32 mouse cellular contexts compared by ENCODE assay signal in genomic region chr3:96581771-96582515, GRCm38 (mm10). TPM values are rescaled to one million over a fixed set of nuclear protein-coding genes. Genes with fewer than 3 reads are reported as not detected.
A peak's percentile ranks its signal among the peaks of the same experiment; 100 is the strongest.
DNase-seq lines count a peak whose midpoint lies in the region; ATAC-seq and TF ChIP-seq lines count a peak whose summit lies in the region.
"Had no signal": no experiment of that assay in that cellular context is flagged by ENCODE, and none has a peak within 500 bp of the region (broad histone marks: within the 10 kb centered on the region; RNA-seq: fewer than 3 reads in every experiment).

No protein-coding gene starts in this region.

- H3K9me3 ChIP-seq in heart, postnatal 0 days (replicated peaks; ENCODE audit: control insufficient read depth, low read length) = no peaks in the 10 kb centered on the region
- H3K9me3 ChIP-seq in heart, embryonic 11.5 days (replicated peaks; ENCODE audit: control insufficient read depth, low read length) = no peaks in the 10 kb centered on the region
- H3K9me3 ChIP-seq in E14TG2a.4 (ENCODE audit: low read length) (no peaks in the 10 kb centered on the region), ES-Bruce4 (replicated peaks; ENCODE audit: control insufficient read depth, insufficient read depth, low read length, poor library complexity, severe bottlenecking) (no peaks in the 10 kb centered on the region)
- H3K9me3 ChIP-seq: embryonic facial prominence, embryonic 10.5 days; embryonic facial prominence, embryonic 13.5 days; forebrain, embryonic 12.5 days; G1E; hindbrain, embryonic 10.5 days; hindbrain, embryonic 13.5 days had no signal

- no peak overlapping the region for H3K27ac ChIP-seq in heart, postnatal 0 days (ENCODE audit: low read depth)
- no peak overlapping the region for H3K27ac ChIP-seq in heart, embryonic 11.5 days (ENCODE audit: low read depth, low read length)
- no peak overlapping the region for H3K27ac ChIP-seq in ES-Bruce4 (ENCODE audit: insufficient read depth, low read length)
- H3K27ac ChIP-seq: embryonic facial prominence, embryonic 10.5 days; embryonic facial prominence, embryonic 13.5 days; forebrain, embryonic 12.5 days; gastrocnemius, adult 2 months; hindbrain, embryonic 10.5 days; hindbrain, embryonic 13.5 days had no signal

- DNase-seq in heart, postnatal 0 days (ENCODE audit: low spot score) = peak; percentile 0
- no peak for DNase-seq in kidney, adult 8-10 months
- no peak for DNase-seq in spleen, postnatal 14 days (ENCODE audit: low spot score in 2 of 2)
- DNase-seq: adrenal gland, adult 8-10 months; adrenal gland, postnatal 25 days; cerebellum, adult 11-12 months; cerebellum, adult 8-10 months; cerebellum, postnatal 10 days; cerebellum, postnatal 36 days; embryo, embryonic 11 days; gastrocnemius, adult 2 months; gastrocnemius, postnatal 14 days; heart, postnatal 10 days; heart, postnatal 36 days had no signal

- no peak overlapping the region for H3K9ac ChIP-seq in heart, postnatal 0 days (replicated peaks; ENCODE audit: low read depth, low read length)
- no peak overlapping the region for H3K9ac ChIP-seq in heart, embryonic 11.5 days (ENCODE audit: low read depth, low read length)
- H3K9ac ChIP-seq in ES-Bruce4 (ENCODE audit: low read depth, poor library complexity, severe bottlenecking) = peak overlapping the region; percentile 16; the same call in 1 of the 2 replicates
- H3K9ac ChIP-seq: embryonic facial prominence, embryonic 13.5 days; forebrain, embryonic 12.5 days; hindbrain, embryonic 13.5 days had no signal

- no peaks in the 10 kb centered on the region for H3K36me3 ChIP-seq in heart, postnatal 0 days (replicated peaks; ENCODE audit: control insufficient read depth, insufficient read depth, low read length)
- no peaks in the 10 kb centered on the region for H3K36me3 ChIP-seq in heart, embryonic 11.5 days (ENCODE audit: control insufficient read depth, insufficient read depth, low read length)
- peaks cover 33% of the 10 kb centered on the region for H3K36me3 ChIP-seq in E14TG2a.4 (ENCODE audit: insufficient read depth, low read length)
- no peaks in the 10 kb centered on the region for H3K36me3 ChIP-seq in ES-Bruce4 (ENCODE audit: control insufficient read depth, insufficient read depth, low read length, poor library complexity, severe bottlenecking)
- H3K36me3 ChIP-seq: embryonic facial prominence, embryonic 10.5 days; forebrain, embryonic 12.5 days; hindbrain, embryonic 10.5 days; hindbrain, embryonic 13.5 days had no signal

- H3K27me3 ChIP-seq in heart, postnatal 0 days (ENCODE audit: control insufficient read depth, insufficient read depth, low read length) = no peaks in the 10 kb centered on the region
- H3K27me3 ChIP-seq in heart, embryonic 11.5 days (ENCODE audit: control insufficient read depth, insufficient read depth, low read length) = no peaks in the 10 kb centered on the region
- H3K27me3 ChIP-seq in E14TG2a.4 (ENCODE audit: insufficient read depth, low read length) (no peaks in the 10 kb centered on the region), ES-Bruce4 (ENCODE audit: control insufficient read depth, insufficient read depth, low read length, poor library complexity, severe bottlenecking) (no peaks in the 10 kb centered on the region)
- H3K27me3 ChIP-seq: embryonic facial prominence, embryonic 13.5 days had no signal

- H3K4me1 ChIP-seq in heart, postnatal 0 days (ENCODE audit: control insufficient read depth, insufficient read depth) = peaks cover 29% of the 10 kb centered on the region; the same call in 1 of the 2 replicates
- H3K4me1 ChIP-seq in heart, embryonic 11.5 days (ENCODE audit: control insufficient read depth, insufficient read depth, low read length) = peaks cover 26% of the 10 kb centered on the region
- H3K4me1 ChIP-seq in E14TG2a.4 (replicated peaks; ENCODE audit: low read depth, low read length) = peaks cover 75% of the 10 kb centered on the region
- H3K4me1 ChIP-seq in ES-Bruce4 (ENCODE audit: control insufficient read depth, insufficient read depth, low read length) = peaks cover 2% of the 10 kb centered on the region

- WGBS in heart, postnatal 0 days = 85% methylated on average over 16 of the region's 16 CpGs
- WGBS in heart, embryonic 11.5 days (ENCODE audit: insufficient replicate concordance) = 79% methylated on average over 16 of the region's 16 CpGs

- no peak for ATAC-seq in heart, postnatal 0 days (ENCODE audit: insufficient read depth, low read depth)
- no peak for ATAC-seq in heart, embryonic 11.5 days (replicated peaks; ENCODE audit: insufficient number of reproducible peaks, low FRiP score, low TSS enrichment)
- ATAC-seq: activated CD4-positive, CD25-positive, alpha-beta regulatory T cell, adult 4 months; CD4-positive, CD25-positive, alpha-beta regulatory T cell, adult 4 months; forebrain, embryonic 16.5 days; hindbrain, embryonic 16.5 days; intestine, embryonic 16.5 days had no signal

- no peak for TF ChIP-seq POLR2A in ES-Bruce4 (IDR thresholded peaks at IDR 0.05; ENCODE audit: insufficient read depth, low read length)

- H3K4me3 ChIP-seq in heart, postnatal 0 days (ENCODE audit: low read depth, low read length) = no peak overlapping the region
- no peak overlapping the region for H3K4me3 ChIP-seq in heart, embryonic 11.5 days (ENCODE audit: low read depth, low read length)
- H3K4me3 ChIP-seq in E14TG2a.4 (replicated peaks; ENCODE audit: low read length) = peak overlapping the region; percentile 15; the same call in 1 of the 2 replicates
- no peak overlapping the region for H3K4me3 ChIP-seq in ES-Bruce4 (ENCODE audit: low read depth, low read length)
- H3K4me3 ChIP-seq: embryonic facial prominence, embryonic 10.5 days; embryonic facial prominence, embryonic 13.5 days; erythroblast, embryonic 14.5 days; forebrain, embryonic 12.5 days; gastrocnemius, adult 2 months; hindbrain, embryonic 10.5 days; hindbrain, embryonic 13.5 days had no signal

- no peak for TF ChIP-seq EP300 in heart, postnatal 0 days (IDR thresholded peaks at IDR 0.05; ENCODE audit: low read depth)
- TF ChIP-seq EP300 in ES-Bruce4 (IDR thresholded peaks at IDR 0.05; ENCODE audit: insufficient read depth, low read depth, low read length) = no peak

- no peak overlapping the region for H3K4me2 ChIP-seq in heart, postnatal 0 days (ENCODE audit: low read depth, low read length)
- H3K4me2 ChIP-seq in heart, embryonic 11.5 days = no peak overlapping the region
- H3K4me2 ChIP-seq: embryonic facial prominence, embryonic 13.5 days; forebrain, embryonic 12.5 days; hindbrain, embryonic 13.5 days had no signal

- no peak for TF ChIP-seq CTCF in heart, postnatal 0 days (IDR thresholded peaks at IDR 0.05; ENCODE audit: low read depth)
- TF ChIP-seq CTCF in E14TG2a.4 (conservative IDR thresholded peaks at IDR 0.05; ENCODE audit: low read length) = no peak
- TF ChIP-seq CTCF in ES-Bruce4 (IDR thresholded peaks at IDR 0.05; ENCODE audit: low read depth, low read length) = no peak

RNA-seq across cellular contexts. Expression of gene Gm16253, which starts 5.2 kb away (rescaled TPM):
- total RNA-seq in heart, postnatal 0 days (2014; rRNA removed; ENCODE audit: low replicate concordance) = not detected in 2 replicates
- polyA plus RNA-seq in heart, postnatal 0 days (2015; fragmentation: Nextera tagmentation; extraction: Ambion mirVana) = 1.1 and 1.2 TPM in 2 replicates
- polyA plus RNA-seq in heart, embryonic 11.5 days (2014; fragmentation: Nextera tagmentation; extraction: Ambion mirVana) = 1.2 and 1.5 TPM in 2 replicates
- polyA plus RNA-seq in ES-Bruce4 (2011; ENCODE audit: insufficient read depth, insufficient read length, low read depth, missing spikeins) = 1.1 and 1.7 TPM in 2 replicates
- total RNA-seq: adrenal gland, adult 8-10 months; adrenal gland, postnatal 25 days; G1E had no signal
- polyA plus RNA-seq: activated CD4-positive, CD25-positive, alpha-beta regulatory T cell, adult 4 months; brain, embryonic 14.5 days; cortical plate, adult 2 months; erythroblast, embryonic 14.5 days; frontal cortex, adult 2 months; G1E had no signal

RNA-seq across cellular contexts. Expression of gene Polr3gl, which starts 12.0 kb away (rescaled TPM):
- 10.3 and 13.1 TPM in 2 replicates for total RNA-seq in heart, postnatal 0 days (2014; rRNA removed; ENCODE audit: low replicate concordance)
- 37.1 and 38.7 TPM in 2 replicates for polyA plus RNA-seq in heart, postnatal 0 days (2015; fragmentation: Nextera tagmentation; extraction: Ambion mirVana)
- polyA plus RNA-seq in heart, embryonic 11.5 days (2014; fragmentation: Nextera tagmentation; extraction: Ambion mirVana) = 21.4 and 23.8 TPM in 2 replicates
- polyA plus RNA-seq in ES-Bruce4 (2011; ENCODE audit: insufficient read depth, insufficient read length, low read depth, missing spikeins) = 16.2 and 22.8 TPM in 2 replicates

RNA-seq across cellular contexts. Expression of gene Ankrd34a, which starts 14.5 kb away (rescaled TPM):
- 1.2 and 5.3 TPM in 2 replicates for total RNA-seq in heart, postnatal 0 days (2014; rRNA removed; ENCODE audit: low replicate concordance)
- 6.0 and 6.8 TPM in 2 replicates for polyA plus RNA-seq in heart, postnatal 0 days (2015; fragmentation: Nextera tagmentation; extraction: Ambion mirVana)
- 9.0 TPM in 2 replicates for polyA plus RNA-seq in heart, embryonic 11.5 days (2014; fragmentation: Nextera tagmentation; extraction: Ambion mirVana)
- 0.31 and 0.43 TPM in 2 replicates for polyA plus RNA-seq in ES-Bruce4 (2011; ENCODE audit: insufficient read depth, insufficient read length, low read depth, missing spikeins)
- polyA plus RNA-seq: activated CD4-positive, CD25-positive, alpha-beta regulatory T cell, adult 4 months; CD4-positive, CD25-positive, alpha-beta regulatory T cell, adult 4 months; erythroblast, embryonic 14.5 days had no signal

RNA-seq across cellular contexts. Expression of gene Lix1l, which starts 19.0 kb away (rescaled TPM):
- total RNA-seq in heart, postnatal 0 days (2014; rRNA removed; ENCODE audit: low replicate concordance) = 33.1 and 50.6 TPM in 2 replicates
- 3.6 and 5.1 TPM in 2 replicates for polyA plus RNA-seq in heart, postnatal 0 days (2015; fragmentation: Nextera tagmentation; extraction: Ambion mirVana)
- 6.4 and 6.7 TPM in 2 replicates for polyA plus RNA-seq in heart, embryonic 11.5 days (2014; fragmentation: Nextera tagmentation; extraction: Ambion mirVana)
- 2.5 and 3.1 TPM in 2 replicates for polyA plus RNA-seq in ES-Bruce4 (2011; ENCODE audit: insufficient read depth, insufficient read length, low read depth, missing spikeins)

RNA-seq across cellular contexts. Expression of gene Txnip, which starts 24.2 kb away (rescaled TPM):
- 1,058 and 1,196 TPM in 2 replicates for total RNA-seq in heart, postnatal 0 days (2014; rRNA removed; ENCODE audit: low replicate concordance)
- 332 and 600 TPM in 2 replicates for polyA plus RNA-seq in heart, postnatal 0 days (2015; fragmentation: Nextera tagmentation; extraction: Ambion mirVana)
- 106 and 121 TPM in 2 replicates for polyA plus RNA-seq in heart, embryonic 11.5 days (2014; fragmentation: Nextera tagmentation; extraction: Ambion mirVana)
- 450 and 464 TPM in 2 replicates for polyA plus RNA-seq in ES-Bruce4 (2011; ENCODE audit: insufficient read depth, insufficient read length, low read depth, missing spikeins)
